Comparison of ENCODE assay signal across 29 mouse cellular contexts in the genomic region with DNA sequence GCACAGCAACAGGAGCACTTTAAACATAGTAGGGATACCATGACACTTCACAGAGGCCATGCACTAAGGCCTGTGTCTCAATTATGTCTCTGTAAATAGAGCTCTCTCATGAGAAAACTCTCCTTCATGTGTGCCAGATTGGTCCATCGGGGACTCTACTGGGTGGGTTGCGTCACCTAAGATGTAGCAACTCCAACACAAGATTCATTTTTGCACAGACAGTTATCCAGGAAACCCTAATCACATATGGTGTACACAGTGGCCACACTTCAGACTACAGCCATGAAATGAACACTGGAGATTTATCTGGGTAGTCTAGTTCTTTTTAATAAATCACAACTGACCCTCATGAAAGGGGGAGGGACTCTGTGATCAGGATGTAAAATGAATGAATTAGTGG. TPM values are rescaled to one million over a fixed set of nuclear protein-coding genes. Genes with fewer than 3 reads are reported as not detected.
DNase-seq lines count a peak whose midpoint lies in the region; ATAC-seq and TF ChIP-seq lines count a peak whose summit lies in the region.
"Had no signal": no experiment of that assay in that cellular context is flagged by ENCODE, and none has a peak within 500 bp of the region (broad histone marks: within the 10 kb centered on the region; RNA-seq: fewer than 3 reads in every experiment).

No protein-coding gene starts in this region.

- intact Hi-C loops in gastrocnemius, adult 2 months (cut with DNase I), result no loop called here

- no peak overlapping the region for H3K4me3 ChIP-seq in gastrocnemius, adult 2 months
- H3K4me3 ChIP-seq: embryonic facial prominence, embryonic 13.5 days; embryonic facial prominence, embryonic 15.5 days; erythroblast, embryonic 14.5 days; forebrain, embryonic 10.5 days; forebrain, embryonic 12.5 days had no signal

- ATAC-seq in megakaryocyte progenitor cell, adult 5-6 weeks (replicated peaks; ENCODE audit: poor library complexity), result peak; percentile 61; the same call in 1 of the 2 replicates
- ATAC-seq: activated CD4-positive, CD25-positive, alpha-beta regulatory T cell, adult 4 months; CD4-positive, CD25-positive, alpha-beta regulatory T cell, adult 4 months; forebrain, embryonic 14.5 days; forebrain, embryonic 16.5 days; Patski had no signal

- H3K27ac ChIP-seq in gastrocnemius, adult 2 months, result no peak overlapping the region
- H3K27ac ChIP-seq: embryonic facial prominence, embryonic 13.5 days; embryonic facial prominence, embryonic 15.5 days; forebrain, embryonic 10.5 days; forebrain, embryonic 12.5 days had no signal

- no peak for TF ChIP-seq CTCF in gastrocnemius, adult 2 months (IDR thresholded peaks at IDR 0.05)

- DNase-seq in adrenal gland, postnatal 14 days, result peak; percentile 40
- DNase-seq in adrenal gland, adult 18-20 months (ENCODE audit: low spot score in 2 of 2), result no peak
- peak; percentile 45 for DNase-seq in adipocyte (ENCODE audit: low spot score)
- no peak for DNase-seq in gastrocnemius, adult 2 months
- no peak for DNase-seq in lung, postnatal 14 days
- DNase-seq: adrenal gland, postnatal 25 days; B cell, adult 2 months; cerebellum, adult 11 months; cerebellum, adult 18-20 months; cerebellum, adult 8-10 months; cerebellum, adult 9-11 months; cerebellum, postnatal 14 days; cerebellum, postnatal 36 days; embryo, embryonic 11 days had no signal

RNA-seq across cellular contexts. Expression of gene Mgat4d, which starts 3.0 kb away (rescaled TPM):
- not detected in 2 replicates for total RNA-seq in adrenal gland, postnatal 14 days (2021)
- total RNA-seq in adrenal gland, adult 18-20 months (2021), result not detected
- not detected in 2 replicates for total RNA-seq in megakaryocyte progenitor cell, adult 5-6 weeks (2015)
- not detected in 2 replicates for total RNA-seq in megakaryocyte progenitor cell, adult 5-6 weeks (2017)
- total RNA-seq in gastrocnemius, adult 2 months (2021), result not detected
- total RNA-seq: adrenal gland, postnatal 25 days; adrenal gland, postnatal 4 days; CH12.LX; common myeloid progenitor, adult 5-6 weeks; G1E had no signal

RNA-seq across cellular contexts. Expression of gene Elmod2, which starts 19.0 kb away (rescaled TPM):
- total RNA-seq in adrenal gland, postnatal 14 days (2021), result 24.5 and 25.4 TPM in 2 replicates
- 10 to 100 TPM; 21.2 to 25.9 TPM for total RNA-seq in adrenal gland, adult 18-20 months (2021)
- 12.6 and 13.5 TPM in 2 replicates for total RNA-seq in megakaryocyte progenitor cell, adult 5-6 weeks (2015)
- 18.4 and 29.3 TPM in 2 replicates for total RNA-seq in megakaryocyte progenitor cell, adult 5-6 weeks (2017)
- total RNA-seq in gastrocnemius, adult 2 months (2021), result 1 to 10 TPM; 6.5 to 7.1 TPM

RNA-seq across cellular contexts. Expression of gene Clgn, which starts 38.4 kb away (rescaled TPM):
- 0.15 and 0.94 TPM in 2 replicates for total RNA-seq in adrenal gland, postnatal 14 days (2021)
- not detected for total RNA-seq in adrenal gland, adult 18-20 months (2021)
- 0.05 TPM in 1 of 2 replicates, not detected in the other for total RNA-seq in megakaryocyte progenitor cell, adult 5-6 weeks (2015)
- not detected in 2 replicates for total RNA-seq in megakaryocyte progenitor cell, adult 5-6 weeks (2017)
- not detected for total RNA-seq in gastrocnemius, adult 2 months (2021)

Comparison
In these comparisons a context has a peak if more than half of its experiments do, and no peak if none do; other contexts are left out.
1. DNase-seq: peak in adrenal gland, postnatal 14 days (single experiment) and adipocyte (single experiment); none in adrenal gland, adult 18-20 months (0 of 2), gastrocnemius, adult 2 months (single experiment) and lung, postnatal 14 days (single experiment).